Mouse (Mus musculus) hindbrain, embryonic 11.5 days (tissue): ENCODE data around the gene Slc25a30. TPM values are rescaled to one million over a fixed set of nuclear protein-coding genes. Genes with fewer than 3 reads are reported as not detected.
"Not testable (repeated sequence)": the region's sequence is repeated elsewhere in the genome, so short reads cannot be mapped to it uniquely, and the experiment has no call there.

Source experiments
- ATAC-seq: fragments of 200-750 bp; cut with Nextera tagmentation; 2 replicates; pipeline ENCODE4 v1.8.0; 2017; ENCODE audit warnings: mild to moderate bottlenecking, moderate TSS enrichment, moderate library complexity; ENCODE audit not compliant: low FRiP score
- DNase-seq: peaks from one replicate; pipeline ENCODE4 v3.0.0-alpha.2; 2015; ENCODE audit warnings: low spot score
- H3K27ac ChIP-seq: fragments of 300-500 bp; sonication (generic); 2 replicates; pipeline ENCODE4 v1.5.1; 2014; ENCODE audit warnings: mild to moderate bottlenecking, low read depth, low read length
- H3K27me3 ChIP-seq: fragments of 300-500 bp; sonication (generic); 2 replicates; pipeline ENCODE4 v1.6.1; 2014; ENCODE audit warnings: mild to moderate bottlenecking, low read length, moderate library complexity, mixed read lengths; ENCODE audit not compliant: control insufficient read depth, insufficient read depth
- H3K36me3 ChIP-seq: fragments of 300-500 bp; sonication (generic); 2 replicates; pipeline ENCODE4 v1.6.1; 2014; ENCODE audit warnings: mild to moderate bottlenecking, low read length, moderate library complexity, mixed read lengths; ENCODE audit not compliant: control insufficient read depth, insufficient read depth
- H3K4me1 ChIP-seq: fragments of 300-500 bp; sonication (generic); replicated peaks from 2 replicates; pipeline ENCODE4 v1.6.1; 2014; ENCODE audit warnings: low read length, mixed read lengths; ENCODE audit not compliant: control insufficient read depth, insufficient read depth
- H3K4me2 ChIP-seq: fragments of 300-500 bp; sonication (generic); replicated peaks from 2 replicates; pipeline ENCODE4 v1.6.1; 2014; ENCODE audit warnings: mild to moderate bottlenecking, low read depth, low read length
- H3K4me3 ChIP-seq: fragments of 300-500 bp; sonication (generic); 2 replicates; pipeline ENCODE4 v1.5.1; 2014; ENCODE audit warnings: low read depth, low read length
- H3K9ac ChIP-seq: fragments of 300-500 bp; sonication (generic); 2 replicates; pipeline ENCODE4 v1.6.1; 2014; ENCODE audit warnings: low read depth, low read length
- H3K9me3 ChIP-seq: fragments of 300-500 bp; sonication (generic); 2 replicates; pipeline ENCODE4 v1.6.1; 2016; ENCODE audit warnings: low read length; ENCODE audit not compliant: control insufficient read depth
- WGBS: fragments of 180-500 bp; shearing (Covaris S2); extraction: QIAGEN DNeasy Blood & Tissue Kit; methylation state at CpG from one replicate; pipeline ENCODE4 v1.1.7; 2014; 5-methylcytosine and 5-hydroxymethylcytosine counted together
- polyA plus RNA-seq: library from polyadenylated mRNA; unstranded; fragments of >200 nt; fragmentation: Nextera tagmentation; extraction: Ambion mirVana; gene quantifications from 2 replicates; pipeline ENCODE4 v1.2.1, GENCODE M21; 2014

The Slc25a30 gene
- polyA plus RNA-seq, 1 experiment from 2014 or later: 11.3 TPM

GRCm38 (mm10) chr14:75786424-75786867 is 391 bp downstream of the Slc25a30 start:
- DNase-seq (no peak), ATAC-seq (peak; percentile 86)
- Histone ChIP-seq H3K4me3 (peak overlapping the region; percentile 62), H3K9me3 (no peaks in the 10 kb centered on the region), H3K4me2 (peak overlapping the region; percentile 76), H3K27ac (peak overlapping the region; percentile 91), H3K4me1 (no peaks in the 10 kb centered on the region), H3K27me3 (no peaks in the 10 kb centered on the region), H3K36me3 (no peaks in the 10 kb centered on the region), H3K9ac (peak overlapping the region; percentile 90)
- 2% methylated on average over 31 of the region's 31 CpGs for WGBS

GRCm38 (mm10) chr14:75779913-75780312 is 6.9 kb downstream of the Slc25a30 start:
- Histone ChIP-seq H3K4me2 (no peak overlapping the region), H3K36me3 (no peaks in the 10 kb centered on the region), H3K27ac (no peak overlapping the region), H3K27me3 (no peaks in the 10 kb centered on the region), H3K4me3 (no peak overlapping the region), H3K4me1 (no peaks in the 10 kb centered on the region), H3K9me3 (no peaks in the 10 kb centered on the region), H3K9ac (no peak overlapping the region)
- ATAC-seq: no peak
- 94% methylated on average over 4 of the region's 4 CpGs for WGBS
- no peak for DNase-seq

GRCm38 (mm10) chr14:75776637-75777036 is 10.2 kb downstream of the Slc25a30 start:
- Histone ChIP-seq H3K4me3 (no peak overlapping the region), H3K4me2 (no peak overlapping the region), H3K27ac (no peak overlapping the region), H3K4me1 (no peaks in the 10 kb centered on the region), H3K36me3 (0 out of 2 replicates have a peak, but pooled peaks cover 3% of the 10 kb centered on the region), H3K9ac (no peak overlapping the region), H3K27me3 (no peaks in the 10 kb centered on the region), H3K9me3 (no peaks in the 10 kb centered on the region)
- 96% methylated on average over 8 of the region's 8 CpGs for WGBS
- DNase-seq (no peak), ATAC-seq (no peak)

- no peak overlapping the region for H3K9ac ChIP-seq
- no peaks in the 10 kb centered on the region for H3K4me1 ChIP-seq
- 90% methylated on average over 8 of the region's 8 CpGs for WGBS
- H3K36me3 ChIP-seq: 0 out of 2 replicates have a peak, but pooled peaks cover 3% of the 10 kb centered on the region
- no peaks in the 10 kb centered on the region for H3K27me3 ChIP-seq
- no peak overlapping the region for H3K4me2 ChIP-seq
- H3K4me3 ChIP-seq: no peak overlapping the region
- no peak for ATAC-seq
- H3K9me3 ChIP-seq: no peaks in the 10 kb centered on the region
- no peak for DNase-seq
- no peak overlapping the region for H3K27ac ChIP-seq
Measured at GRCm38 (mm10) chr14:75773431-75773830, 13.4 kb downstream of the Slc25a30 start.

- not testable (repeated sequence) for H3K4me3 ChIP-seq
Measured at GRCm38 (mm10) chr14:75772407-75772806, 14.4 kb downstream of the Slc25a30 start.

GRCm38 (mm10) chr14:75771101-75771501 is 15.7 kb downstream of the Slc25a30 start:
- DNase-seq (no peak), ATAC-seq (no peak)
- no peak overlapping the region for H3K9ac ChIP-seq
- no peaks in the 10 kb centered on the region for H3K9me3 ChIP-seq
- 0 out of 2 replicates have a peak, but pooled peaks cover 3% of the 10 kb centered on the region for H3K36me3 ChIP-seq
- WGBS: 88% methylated on average over 8 of the region's 8 CpGs
- no peaks in the 10 kb centered on the region for H3K27me3 ChIP-seq
- H3K4me3 ChIP-seq: no peak overlapping the region
- no peaks in the 10 kb centered on the region for H3K4me1 ChIP-seq
- H3K27ac ChIP-seq: no peak overlapping the region
- no peak overlapping the region for H3K4me2 ChIP-seq

More at GRCm38 (mm10) chr14:75772407-75772806, 14.4 kb downstream of the Slc25a30 start:
- H3K27me3 ChIP-seq, H3K9me3 ChIP-seq, ATAC-seq, H3K36me3 ChIP-seq, H3K9ac ChIP-seq, H3K4me2 ChIP-seq, H3K4me1 ChIP-seq, H3K27ac ChIP-seq, DNase-seq: not testable (repeated sequence)
- 91% methylated on average over 3 of the region's 3 CpGs for WGBS

- no peaks in the 10 kb centered on the region for H3K4me1 ChIP-seq
- no peak for DNase-seq
- WGBS: 90% methylated on average over 9 of the region's 9 CpGs
- 0 out of 2 replicates have a peak, but pooled peaks cover under 1% of the 10 kb centered on the region for H3K36me3 ChIP-seq
- no peak overlapping the region for H3K4me2 ChIP-seq
- H3K27me3 ChIP-seq: no peaks in the 10 kb centered on the region
- no peak overlapping the region for H3K27ac ChIP-seq
- no peaks in the 10 kb centered on the region for H3K9me3 ChIP-seq
- no peak overlapping the region for H3K4me3 ChIP-seq
- H3K9ac ChIP-seq: no peak overlapping the region
- ATAC-seq: no peak
Measured at GRCm38 (mm10) chr14:75769334-75769733, 17.5 kb downstream of the Slc25a30 start.

- WGBS: 18% methylated on average over 1 of the region's 1 CpGs
- H3K4me3 ChIP-seq: no peak overlapping the region
- ATAC-seq: no peak
Measured at GRCm38 (mm10) chr14:75768275-75768608, 18.6 kb downstream of the Slc25a30 start.

GRCm38 (mm10) chr14:75767492-75768274 is 19.2 kb downstream of the Slc25a30 start:
- Histone ChIP-seq H3K4me1 (no peaks in the 10 kb centered on the region), H3K9me3 (no peaks in the 10 kb centered on the region), H3K27ac (no peak overlapping the region), H3K9ac (no peak overlapping the region), H3K36me3 (no peaks in the 10 kb centered on the region), H3K4me3 (no peak overlapping the region), H3K4me2 (no peak overlapping the region), H3K27me3 (no peaks in the 10 kb centered on the region)
- WGBS: 56% methylated on average over 17 of the region's 17 CpGs
- ATAC-seq: peak; percentile 88
- DNase-seq: peak; percentile 91

More at GRCm38 (mm10) chr14:75768275-75768608, 18.6 kb downstream of the Slc25a30 start:
- no peaks in the 10 kb centered on the region for H3K9me3 ChIP-seq
- H3K4me1 ChIP-seq: no peaks in the 10 kb centered on the region
- no peaks in the 10 kb centered on the region for H3K27me3 ChIP-seq
- no peak overlapping the region for H3K4me2 ChIP-seq
- H3K27ac ChIP-seq: no peak overlapping the region
- H3K36me3 ChIP-seq: no peaks in the 10 kb centered on the region
- no peak for DNase-seq
- H3K9ac ChIP-seq: no peak overlapping the region
